ENCODE assay signal across 7 mouse cellular contexts in genomic region chrX:168672425-168672824, GRCm38 (mm10). TPM values are rescaled to one million over a fixed set of nuclear protein-coding genes. Genes with fewer than 3 reads are reported as not detected.
DNase-seq lines count a peak whose midpoint lies in the region; ATAC-seq lines count a peak whose summit lies in the region.

No protein-coding gene starts in this region.

- intact Hi-C loops in gastrocnemius, postnatal 14 days (cut with DNase I; ENCODE audit: low total_unique reads): no loop called here
- intact Hi-C loops in left cerebral cortex, postnatal 36 days (cut with DNase I): loop anchor here (5.0 to 10.0 kb wide), 2 partner anchors 265 to 632 kb away; no protein-coding TSS in a partner anchor

- peaks cover 70% of the 10 kb centered on the region for H3K27me3 ChIP-seq in midbrain, embryonic 10.5 days (ENCODE audit: low read depth, poor library complexity, severe bottlenecking)

- 0 out of 2 replicates have a peak, but pooled peaks cover 8% of the 10 kb centered on the region for H3K4me1 ChIP-seq in midbrain, embryonic 10.5 days

- H3K27ac ChIP-seq in midbrain, embryonic 10.5 days (replicated peaks): peak overlapping the region; percentile 90

- peaks cover 26% of the 10 kb centered on the region for H3K36me3 ChIP-seq in midbrain, embryonic 10.5 days

- H3K9me3 ChIP-seq in midbrain, embryonic 10.5 days (replicated peaks): no peaks in the 10 kb centered on the region

- DNase-seq in adrenal gland, adult 2 months: peak; percentile 80
- peak; percentile 80 for DNase-seq in embryo, embryonic 10 days (ENCODE audit: low spot score)
- DNase-seq in gastrocnemius, postnatal 14 days: peak; percentile 49
- DNase-seq in left cerebral cortex, postnatal 36 days (ENCODE audit: low spot score in 2 of 2): peak; percentile 36 to 44
- peak; percentile 54 for DNase-seq in midbrain, embryonic 10.5 days (ENCODE audit: low spot score)
- peak; percentile 72 for DNase-seq in skeletal muscle tissue, adult 2 months (ENCODE audit: low read depth, low spot score)

- peak overlapping the region; percentile 62 for H3K4me3 ChIP-seq in midbrain, embryonic 10.5 days

- 22% methylated on average over 9 of the region's 9 CpGs for WGBS in midbrain, embryonic 10.5 days

- peak; percentile 85 for ATAC-seq in inflammation-experienced regulatory T-cells, adult 6 months

RNA-seq across cellular contexts. Expression of gene Msl3, which starts 1.3 kb away (rescaled TPM):
- 10 to 100 TPM; 52.5 to 53.1 TPM for total RNA-seq in adrenal gland, adult 2 months (2021)
- polyA plus RNA-seq in adrenal gland, adult 2 months (2012; rRNA removed): 10.5 and 11.4 TPM in 2 replicates
- total RNA-seq in gastrocnemius, postnatal 14 days (2021): 10 to 100 TPM; 33.0 to 36.4 TPM
- polyA plus RNA-seq in inflammation-experienced regulatory T-cells, adult 6 months (2017; shearing (Covaris generic)): 10 to 100 TPM; 37.5 to 47.7 (median 41.9) TPM
- total RNA-seq in left cerebral cortex, postnatal 36 days (2021): 10 to 100 TPM; 25.4 to 25.6 TPM
- 28.6 and 28.8 TPM in 2 replicates for polyA plus RNA-seq in midbrain, embryonic 10.5 days (2016; fragmentation: Nextera tagmentation; extraction: Ambion mirVana)

Comparison
In these comparisons a context has a peak if more than half of its experiments do, and no peak if none do; other contexts are left out.
1. Peak in every context shown above with its lines: DNase-seq, ATAC-seq, H3K4me3 ChIP-seq and H3K27ac ChIP-seq.